Mouse (Mus musculus) frontal cortex, adult (tissue): ENCODE data around the gene Nkd2.

Experiments
- ATAC-seq: cut with Nextera tagmentation; 2 replicates; pipeline ENCODE4 v1.9.2; 2017; ENCODE audit warnings: mild to moderate bottlenecking, moderate library complexity, mixed read lengths; ENCODE audit not compliant: low TSS enrichment

Nkd2 gene

GRCm38 (mm10) chr13:73847465-73847836 is at the start of gene Nkd2:
Nkd2 (minus strand) TSS chr13:73847631.
- ATAC-seq: peak; percentile 93

- no peak for ATAC-seq
Measured at GRCm38 (mm10) chr13:73892493-73893178, 45.2 kb upstream of the Nkd2 start.

- ATAC-seq: no peak
Measured at GRCm38 (mm10) chr13:73887415-73887874, 40.0 kb upstream of the Nkd2 start.

- no peak for ATAC-seq
Measured at GRCm38 (mm10) chr13:73886601-73887000, 39.2 kb upstream of the Nkd2 start.

GRCm38 (mm10) chr13:73886066-73886465 is 38.6 kb upstream of the Nkd2 start:
- no peak for ATAC-seq

- no peak for ATAC-seq
Measured at GRCm38 (mm10) chr13:73885656-73886055, 38.2 kb upstream of the Nkd2 start.

- ATAC-seq: no peak
Measured at GRCm38 (mm10) chr13:73881347-73881746, 33.9 kb upstream of the Nkd2 start.

GRCm38 (mm10) chr13:73879824-73880223 is 32.4 kb upstream of the Nkd2 start:
- no peak for ATAC-seq

GRCm38 (mm10) chr13:73872159-73872558 is 24.7 kb upstream of the Nkd2 start:
- ATAC-seq: peak; percentile 95

GRCm38 (mm10) chr13:73846589-73847464 is 604 bp downstream of the Nkd2 start:
- ATAC-seq: peak; percentile 33; the same call in 1 of the 2 replicates

GRCm38 (mm10) chr13:73842696-73843095 is 4.7 kb downstream of the Nkd2 start:
- ATAC-seq: no peak

- ATAC-seq: no peak
Measured at GRCm38 (mm10) chr13:73839740-73840139, 7.7 kb downstream of the Nkd2 start.

- no peak for ATAC-seq
Measured at GRCm38 (mm10) chr13:73839137-73839548, 8.3 kb downstream of the Nkd2 start.

GRCm38 (mm10) chr13:73837708-73838107 is 9.7 kb downstream of the Nkd2 start:
- no peak for ATAC-seq

- ATAC-seq: no peak
Measured at GRCm38 (mm10) chr13:73836491-73836890, 10.9 kb downstream of the Nkd2 start.

- no peak for ATAC-seq
Measured at GRCm38 (mm10) chr13:73835791-73836190, 11.6 kb downstream of the Nkd2 start.

GRCm38 (mm10) chr13:73833809-73834208 is 13.6 kb downstream of the Nkd2 start:
- ATAC-seq: no peak

- ATAC-seq: peak; percentile 80
Measured at GRCm38 (mm10) chr13:73831486-73831885, 15.9 kb downstream of the Nkd2 start.

- ATAC-seq: no peak
Measured at GRCm38 (mm10) chr13:73827243-73827642, 20.2 kb downstream of the Nkd2 start.

- no peak for ATAC-seq
Measured at GRCm38 (mm10) chr13:73823711-73824110, 23.7 kb downstream of the Nkd2 start.

- peak; percentile 85 for ATAC-seq
Measured at GRCm38 (mm10) chr13:73822187-73822800, 25.1 kb downstream of the Nkd2 start.

GRCm38 (mm10) chr13:73821251-73821650 is 26.2 kb downstream of the Nkd2 start:
- no peak for ATAC-seq
